Mouse (Mus musculus) mesoderm, embryonic 11.5 days (tissue): ENCODE data around the gene Tmem30b.
"Not testable (repeated sequence)": the region's sequence is repeated elsewhere in the genome, so short reads cannot be mapped to it uniquely, and the experiment has no call there.

Experiments used
- DNase-seq: peaks from one replicate; pipeline ENCODE4 v3.0.0-alpha.2; 2012; ENCODE audit warnings: low read depth, low spot score

Tmem30b gene

GRCm38 (mm10) chr12:73558525-73559195 is 12.5 kb upstream of the Tmem30b start:
- no peak for DNase-seq

- DNase-seq: peak; percentile 84
Measured at GRCm38 (mm10) chr12:73554155-73554554, 8.0 kb upstream of the Tmem30b start.

GRCm38 (mm10) chr12:73548259-73548658 is 2.1 kb upstream of the Tmem30b start:
- no peak for DNase-seq

DNA sequence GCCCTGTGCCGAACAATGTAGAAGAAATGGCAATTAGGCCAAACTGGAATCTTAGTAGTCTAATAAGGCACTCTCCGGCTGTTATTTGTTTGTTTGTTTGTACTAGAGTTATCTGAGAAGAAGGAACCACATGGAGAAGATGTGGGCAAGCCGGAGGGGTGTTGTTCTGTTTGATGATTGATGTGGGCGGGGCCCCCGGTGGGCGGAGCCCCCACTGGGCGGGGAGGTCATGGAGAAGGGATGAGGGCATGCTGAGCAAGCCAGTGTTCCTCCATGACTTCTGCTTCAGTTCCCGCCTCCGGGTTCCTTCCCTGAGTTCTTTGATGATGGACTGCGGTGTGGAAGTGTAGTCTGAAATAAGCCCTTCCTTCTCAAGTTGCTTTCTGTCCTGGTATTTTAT is 1.5 kb upstream of the Tmem30b start:
- DNase-seq: no peak

DNA sequence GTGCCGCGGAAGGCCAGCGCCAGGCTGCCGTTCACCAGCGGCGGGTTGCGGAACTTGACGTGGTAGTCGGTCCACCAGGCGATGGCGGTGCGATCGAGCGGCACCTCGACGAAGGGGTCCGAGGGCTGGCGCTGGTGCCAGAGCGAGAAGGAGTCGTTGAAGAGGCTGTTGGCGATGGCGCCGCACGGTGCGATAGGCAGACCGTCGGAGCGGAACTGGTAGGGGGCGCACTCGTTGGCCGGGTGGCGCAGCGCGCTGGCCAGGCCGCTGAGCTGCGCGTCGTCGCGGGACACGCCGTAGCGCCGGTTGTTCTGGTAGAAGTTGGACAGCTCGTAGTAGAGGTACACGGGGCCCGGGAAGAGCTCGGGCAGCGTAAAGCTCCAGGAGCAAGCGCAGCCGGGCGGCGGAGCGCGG is 513 bp downstream of the Tmem30b start:
- peak; percentile 54 for DNase-seq

- DNase-seq: no peak
Measured at GRCm38 (mm10) chr12:73544736-73545671, 1.2 kb downstream of the Tmem30b start.

DNA sequence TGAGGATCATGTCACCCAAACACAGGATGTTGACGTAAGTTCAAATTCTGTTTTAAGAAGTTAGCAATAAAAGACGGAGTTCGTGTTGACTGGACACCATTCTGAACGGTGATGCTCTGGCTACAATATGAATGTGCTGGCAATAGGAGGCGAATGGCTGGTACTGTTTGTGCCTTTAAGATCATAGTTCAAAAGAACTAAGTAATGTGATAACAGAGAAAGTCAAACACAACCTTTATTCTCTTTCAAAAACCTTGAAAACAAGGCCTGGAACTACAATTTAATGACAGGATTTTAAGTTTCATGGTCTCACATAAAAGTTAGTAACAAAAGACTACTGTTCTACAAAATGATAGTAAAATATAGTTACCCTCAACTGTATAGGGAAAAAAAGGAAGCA is 3.0 kb downstream of the Tmem30b start:
- DNase-seq: no peak

GRCm38 (mm10) chr12:73540402-73540801 is 5.8 kb downstream of the Tmem30b start:
- no peak for DNase-seq

DNA sequence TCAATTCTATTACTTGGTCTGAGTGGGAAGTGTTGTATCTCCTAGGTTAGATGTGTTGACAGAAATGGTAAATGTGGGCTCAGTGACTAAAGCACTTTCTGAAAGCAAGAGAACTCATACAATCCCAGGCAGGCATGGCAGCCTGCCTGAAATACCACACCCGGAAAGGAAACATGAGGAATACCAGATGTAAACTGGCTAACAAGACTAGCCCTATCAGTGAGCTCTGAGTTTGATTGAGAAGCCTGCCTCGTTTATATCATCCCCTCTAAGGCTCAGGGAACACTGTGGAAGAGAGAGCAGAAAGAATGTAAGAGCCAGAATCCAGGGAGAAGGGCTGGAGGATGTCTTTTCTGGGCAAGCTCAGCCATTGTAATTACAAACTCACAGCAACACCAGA is 7.0 kb downstream of the Tmem30b start:
- DNase-seq: no peak

GRCm38 (mm10) chr12:73538139-73538508 is 8.1 kb downstream of the Tmem30b start:
- DNase-seq: not testable (repeated sequence)

GRCm38 (mm10) chr12:73537499-73538138 is 8.6 kb downstream of the Tmem30b start:
- no peak for DNase-seq

DNA sequence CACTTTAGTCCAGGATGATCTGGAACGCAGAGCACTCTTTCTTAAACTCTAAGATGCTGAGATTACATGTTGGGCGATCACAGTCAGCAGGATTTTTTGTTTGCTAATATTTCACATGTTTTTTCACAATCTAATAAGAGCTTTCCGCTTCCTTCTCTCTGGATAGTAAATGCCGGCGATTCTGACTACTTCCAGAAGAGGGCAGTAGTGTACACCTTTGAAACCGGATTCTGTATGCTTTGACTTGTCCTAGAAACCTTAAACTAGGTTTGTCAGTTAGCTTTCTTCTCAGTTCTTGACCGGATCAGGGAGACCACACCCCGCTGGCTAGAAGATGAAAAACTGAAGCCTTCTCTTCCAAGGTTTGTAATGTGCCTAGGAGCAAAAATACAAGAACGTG is 11.6 kb downstream of the Tmem30b start:
- peak; percentile 79 for DNase-seq

DNA sequence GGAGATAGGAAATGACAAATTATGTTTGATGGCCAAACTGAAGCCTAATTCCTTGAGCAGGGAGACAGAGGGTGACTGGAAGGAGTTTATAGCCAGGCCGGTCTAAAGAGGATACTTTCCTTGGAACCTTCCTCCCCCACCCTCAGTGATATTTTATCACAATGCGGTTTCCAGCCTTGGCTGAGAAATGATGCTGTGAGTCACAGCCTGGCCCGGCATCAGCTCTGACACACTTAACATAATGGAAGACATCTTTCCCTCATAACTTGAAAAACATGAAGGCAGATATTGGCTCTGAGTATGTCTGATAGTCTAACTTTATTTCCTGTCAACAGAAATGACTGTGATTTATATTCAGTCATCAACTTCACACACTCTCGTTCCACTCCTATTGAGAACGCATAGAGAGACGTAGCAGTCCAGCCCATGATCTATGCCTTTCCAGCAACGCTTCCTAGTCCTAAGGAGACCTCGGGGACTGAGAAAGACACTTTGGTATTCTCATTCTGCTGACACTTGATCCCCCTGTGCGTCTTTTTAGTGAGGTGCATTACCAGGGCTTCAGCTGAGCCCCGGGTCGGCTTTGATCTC is 14.2 kb downstream of the Tmem30b start:
- no peak for DNase-seq

DNA sequence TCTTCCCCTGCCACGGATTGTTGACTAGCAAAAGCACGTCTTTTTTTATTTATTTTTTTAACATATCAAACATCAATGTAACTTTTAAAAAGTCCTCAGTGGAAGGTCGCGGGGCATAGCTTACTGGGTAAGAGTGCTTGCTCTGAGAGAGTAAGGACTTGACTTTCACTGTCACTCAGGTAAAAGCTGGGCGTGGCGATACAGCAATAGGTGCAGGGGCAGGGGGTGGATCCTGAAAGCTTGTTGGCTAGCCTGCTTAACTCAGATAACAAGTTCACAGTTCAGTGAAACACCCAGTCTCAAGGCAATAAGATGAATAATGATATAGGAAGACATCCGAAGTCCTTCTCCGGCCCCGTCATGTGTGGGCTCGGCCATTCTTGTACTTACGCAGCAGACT is 16.6 kb downstream of the Tmem30b start:
- no peak for DNase-seq

DNA sequence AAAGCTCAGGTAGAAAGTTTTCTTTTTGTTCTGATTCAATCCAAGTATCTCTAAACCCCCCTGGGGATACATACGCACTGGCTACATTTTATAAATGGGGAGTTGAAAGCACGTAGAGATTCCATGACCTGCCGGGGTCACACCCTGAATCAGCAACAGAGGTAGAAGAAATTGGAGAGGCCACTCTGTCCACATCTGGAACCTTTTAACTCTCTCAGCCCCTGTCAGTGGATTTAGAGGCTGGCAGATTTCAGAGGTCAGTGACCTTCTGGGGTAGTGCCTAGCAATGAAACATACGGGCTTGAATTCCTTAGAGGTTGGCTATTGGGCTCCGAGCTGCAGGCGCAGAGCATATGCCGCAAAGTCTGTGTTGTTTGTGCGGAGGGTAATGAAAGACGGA is 17.1 kb downstream of the Tmem30b start:
- peak; percentile 88 for DNase-seq

GRCm38 (mm10) chr12:73528142-73528541 is 18.1 kb downstream of the Tmem30b start:
- DNase-seq: not testable (repeated sequence)

DNA sequence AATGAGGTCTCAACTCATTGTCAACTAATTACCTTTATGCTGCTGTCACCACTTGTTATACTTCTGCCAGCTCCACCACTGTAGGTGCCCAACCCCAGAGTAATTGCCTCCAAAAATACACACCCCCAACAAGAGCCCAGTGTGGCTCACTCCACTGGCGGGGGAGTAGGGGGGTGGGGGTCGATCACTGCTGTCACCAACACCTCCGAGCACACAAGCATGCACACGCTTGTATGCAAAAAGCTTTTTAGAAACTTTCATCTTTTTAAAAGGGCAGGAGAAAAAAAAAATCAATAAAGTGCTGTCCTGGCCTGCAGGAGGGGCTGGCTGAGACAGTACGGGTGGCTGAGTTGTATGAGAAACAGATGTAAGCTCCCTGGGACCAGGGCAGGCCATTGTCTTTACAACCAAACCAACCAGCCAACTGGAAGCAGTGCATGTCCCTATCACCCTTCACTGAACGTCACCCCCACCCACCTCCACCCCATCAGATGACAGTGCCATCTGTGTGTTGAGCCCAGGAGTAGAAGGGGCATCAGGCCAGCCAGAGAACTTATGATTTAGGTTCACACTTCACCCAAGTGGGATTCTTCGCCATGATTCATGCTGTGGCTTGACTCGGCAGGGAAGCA is 20.8 kb downstream of the Tmem30b start:
- DNase-seq: peak; percentile 62

- no peak for DNase-seq
Measured at GRCm38 (mm10) chr12:73523066-73523465, 23.1 kb downstream of the Tmem30b start.

DNA sequence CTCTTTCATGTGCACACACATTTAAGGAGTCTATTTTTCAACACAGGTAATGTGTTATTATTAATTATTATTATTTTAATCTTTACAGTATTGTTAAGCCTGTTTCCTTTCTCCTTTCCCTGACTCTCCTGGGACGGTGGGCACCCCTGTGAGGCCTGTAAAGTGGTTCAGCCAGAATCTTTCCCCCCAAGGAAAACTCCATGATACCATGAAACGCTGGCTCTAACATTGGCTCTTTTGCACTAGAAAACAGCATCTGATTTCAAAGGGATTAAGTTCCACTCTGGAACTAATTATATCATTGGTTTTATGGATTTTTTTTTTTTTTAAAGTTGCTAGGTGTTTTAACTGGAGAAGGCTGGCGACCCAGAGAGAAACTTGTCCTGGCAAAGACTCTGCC is 24.2 kb downstream of the Tmem30b start:
- DNase-seq: peak; percentile 37

DNA sequence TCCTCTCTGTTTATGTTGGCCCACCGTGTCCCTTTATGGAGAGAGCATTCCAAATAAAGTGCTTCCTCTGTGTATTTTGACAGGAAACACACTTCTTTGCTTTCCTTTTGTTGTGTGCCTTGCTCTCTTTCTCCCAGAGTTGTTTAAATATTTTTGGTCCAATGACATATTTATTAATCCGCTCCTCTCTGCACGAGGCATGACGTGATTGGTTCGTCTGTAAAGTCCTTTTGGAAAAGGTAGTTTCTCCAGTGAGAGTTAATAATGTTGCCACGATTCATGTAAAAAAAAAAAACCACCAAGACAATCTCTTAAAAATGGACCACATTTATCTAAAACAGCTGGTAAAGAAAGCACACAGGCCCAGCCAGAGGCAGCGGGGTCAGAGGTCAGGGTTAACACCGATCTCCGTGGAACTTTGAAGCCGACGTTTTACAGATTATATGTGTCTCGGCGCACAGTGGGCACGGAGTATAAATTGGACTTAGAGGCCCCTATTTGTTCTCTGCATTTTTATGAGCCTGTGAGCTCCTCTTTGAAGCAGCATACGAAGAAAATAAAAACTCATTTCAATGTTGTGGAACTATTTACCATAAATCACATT is 24.9 kb downstream of the Tmem30b start:
- DNase-seq: peak; percentile 78

GRCm38 (mm10) chr12:73517768-73518167 is 28.4 kb downstream of the Tmem30b start:
- DNase-seq: no peak
